Mouse (Mus musculus) forebrain, embryonic 13.5 days (tissue): Measurements from ENCODE around the gene Ypel4. TPM values are rescaled to one million over a fixed set of nuclear protein-coding genes. Genes with fewer than 3 reads are reported as not detected.
"Not testable (repeated sequence)": the region's sequence is repeated elsewhere in the genome, so short reads cannot be mapped to it uniquely, and the experiment has no call there.

Source experiments
- ATAC-seq: fragments of 200-750 bp; cut with Nextera tagmentation; 2 replicates; pipeline ENCODE4 v1.8.0; 2017
- H3K27ac ChIP-seq: fragments of 300-500 bp; sonication (generic); 2 replicates; pipeline ENCODE4 v1.5.1; 2015; ENCODE audit warnings: inconsistent platforms, mild to moderate bottlenecking, moderate library complexity
- H3K27me3 ChIP-seq: fragments of 300-500 bp; sonication (generic); 2 replicates; pipeline ENCODE4 v1.6.1; 2015; ENCODE audit warnings: mild to moderate bottlenecking, inconsistent platforms
- H3K36me3 ChIP-seq: fragments of 300-500 bp; sonication (generic); 2 replicates; pipeline ENCODE4 v1.6.1; 2015; ENCODE audit warnings: mild to moderate bottlenecking, inconsistent platforms; ENCODE audit not compliant: poor library complexity, severe bottlenecking
- H3K4me1 ChIP-seq: fragments of 300-500 bp; sonication (generic); 2 replicates; pipeline ENCODE4 v1.6.1; 2015; ENCODE audit warnings: inconsistent platforms
- H3K4me2 ChIP-seq: fragments of 300-500 bp; sonication (generic); 2 replicates; pipeline ENCODE4 v1.6.1; 2015; ENCODE audit warnings: inconsistent platforms, mild to moderate bottlenecking, moderate library complexity
- H3K4me3 ChIP-seq: fragments of 300-500 bp; sonication (generic); 2 replicates; pipeline ENCODE4 v1.5.1; 2015; ENCODE audit warnings: mild to moderate bottlenecking, inconsistent platforms
- H3K9ac ChIP-seq: fragments of 300-500 bp; sonication (generic); 2 replicates; pipeline ENCODE4 v1.6.1; 2015; ENCODE audit warnings: mild to moderate bottlenecking, inconsistent platforms
- H3K9me3 ChIP-seq: fragments of 300-500 bp; sonication (generic); replicated peaks from 2 replicates; pipeline ENCODE4 v1.6.1; 2016; ENCODE audit warnings: inconsistent platforms
- WGBS: fragments of 180-500 bp; shearing (Covaris S2); methylation state at CpG from one replicate; pipeline ENCODE4 v1.1.7; 2015; 5-methylcytosine and 5-hydroxymethylcytosine counted together
- polyA plus RNA-seq: library from polyadenylated mRNA; unstranded; fragments of >200 nt; fragmentation: Nextera tagmentation; extraction: Ambion mirVana; gene quantifications from 2 replicates; pipeline ENCODE4 v1.2.1, GENCODE M21; 2015

Gene Ypel4
- polyA plus RNA-seq, 1 experiment from 2014 or later: 18.2 TPM

GRCm38 (mm10) chr2:84715562-84716361 lies 18.1 kb upstream of the Ypel4 start:
- Histone ChIP-seq H3K4me1 (peaks cover 26% of the 10 kb centered on the region), H3K4me3 (peak overlapping the region; percentile 96), H3K4me2 (peak overlapping the region; percentile 82), H3K9me3 (no peaks in the 10 kb centered on the region), H3K27ac (peak overlapping the region; percentile 96), H3K9ac (peak overlapping the region; percentile 97), H3K36me3 (peaks cover 3% of the 10 kb centered on the region), H3K27me3 (no peaks in the 10 kb centered on the region)
- under 1% methylated on average over 33 of the region's 33 CpGs for WGBS
- peak; percentile 95 for ATAC-seq

- H3K9ac ChIP-seq: peak overlapping the region; percentile 78
- WGBS: 38% methylated on average over 9 of the region's 9 CpGs
- peaks cover 26% of the 10 kb centered on the region for H3K4me1 ChIP-seq
- H3K36me3 ChIP-seq: peaks cover 5% of the 10 kb centered on the region; the same call in 1 of the 2 replicates
- H3K27me3 ChIP-seq: no peaks in the 10 kb centered on the region
- peak overlapping the region; percentile 82 for H3K4me2 ChIP-seq
- no peaks in the 10 kb centered on the region for H3K9me3 ChIP-seq
- peak overlapping the region; percentile 96 for H3K4me3 ChIP-seq
- H3K27ac ChIP-seq: peak overlapping the region; percentile 96; the same call in 1 of the 2 replicates
- no peak for ATAC-seq
Observed at GRCm38 (mm10) chr2:84716423-84717355, 17.2 kb upstream of the Ypel4 start.

- no peak overlapping the region for H3K9ac ChIP-seq
- peaks cover 22% of the 10 kb centered on the region for H3K4me1 ChIP-seq
- no peaks in the 10 kb centered on the region for H3K9me3 ChIP-seq
- H3K27me3 ChIP-seq: no peaks in the 10 kb centered on the region
- peaks cover 12% of the 10 kb centered on the region for H3K36me3 ChIP-seq
- no peak overlapping the region for H3K4me3 ChIP-seq
- ATAC-seq: no peak
- H3K27ac ChIP-seq: no peak overlapping the region
- no peak overlapping the region for H3K4me2 ChIP-seq
- 95% methylated on average over 4 of the region's 4 CpGs for WGBS
Observed at GRCm38 (mm10) chr2:84717357-84717756, 16.5 kb upstream of the Ypel4 start.

GRCm38 (mm10) chr2:84720718-84721117 lies 13.1 kb upstream of the Ypel4 start:
- Histone ChIP-seq H3K4me2 (no peak overlapping the region), H3K9ac (no peak overlapping the region), H3K27me3 (no peaks in the 10 kb centered on the region), H3K4me3 (no peak overlapping the region), H3K9me3 (no peaks in the 10 kb centered on the region), H3K36me3 (peaks cover 41% of the 10 kb centered on the region), H3K4me1 (peaks cover 24% of the 10 kb centered on the region), H3K27ac (no peak overlapping the region)
- 97% methylated on average over 2 of the region's 2 CpGs for WGBS
- ATAC-seq: no peak

GRCm38 (mm10) chr2:84721182-84721581 lies 12.7 kb upstream of the Ypel4 start:
- no peak for ATAC-seq
- H3K27ac ChIP-seq: no peak overlapping the region

GRCm38 (mm10) chr2:84723856-84724255 lies 10.0 kb upstream of the Ypel4 start:
- H3K27ac ChIP-seq: no peak overlapping the region
- H3K4me2 ChIP-seq: no peak overlapping the region
- no peak for ATAC-seq
- no peaks in the 10 kb centered on the region for H3K27me3 ChIP-seq
- H3K4me3 ChIP-seq: no peak overlapping the region
- no peaks in the 10 kb centered on the region for H3K9me3 ChIP-seq
- H3K4me1 ChIP-seq: peaks cover 29% of the 10 kb centered on the region
- H3K9ac ChIP-seq: no peak overlapping the region
- peaks cover 42% of the 10 kb centered on the region for H3K36me3 ChIP-seq
- 96% methylated on average over 14 of the region's 14 CpGs for WGBS

More at GRCm38 (mm10) chr2:84721182-84721581, 12.7 kb upstream of the Ypel4 start:
- Histone ChIP-seq H3K4me3 (no peak overlapping the region), H3K36me3 (peaks cover 42% of the 10 kb centered on the region), H3K9me3 (no peaks in the 10 kb centered on the region), H3K27me3 (no peaks in the 10 kb centered on the region), H3K4me1 (peaks cover 27% of the 10 kb centered on the region), H3K4me2 (no peak overlapping the region), H3K9ac (no peak overlapping the region)
- 92% methylated on average over 3 of the region's 3 CpGs for WGBS

GRCm38 (mm10) chr2:84725770-84726169 lies 8.1 kb upstream of the Ypel4 start:
- H3K9ac ChIP-seq: no peak overlapping the region
- no peak overlapping the region for H3K27ac ChIP-seq
- no peak for ATAC-seq
- peaks cover 42% of the 10 kb centered on the region for H3K36me3 ChIP-seq
- peak overlapping the region; percentile 56 for H3K4me3 ChIP-seq
- no peaks in the 10 kb centered on the region for H3K27me3 ChIP-seq
- WGBS: 92% methylated on average over 10 of the region's 10 CpGs
- no peaks in the 10 kb centered on the region for H3K9me3 ChIP-seq
- H3K4me2 ChIP-seq: peak overlapping the region; percentile 84
- H3K4me1 ChIP-seq: peaks cover 29% of the 10 kb centered on the region

GRCm38 (mm10) chr2:84726716-84727115 lies 7.1 kb upstream of the Ypel4 start:
- no peaks in the 10 kb centered on the region for H3K27me3 ChIP-seq
- H3K27ac ChIP-seq: 0 out of 2 replicates have a peak overlapping the region, but pooled peaks have one; percentile 60
- WGBS: 4% methylated on average over 9 of the region's 9 CpGs
- H3K4me3 ChIP-seq: peak overlapping the region; percentile 56
- H3K4me2 ChIP-seq: peak overlapping the region; percentile 84
- peak overlapping the region; percentile 65 for H3K9ac ChIP-seq
- peaks cover 37% of the 10 kb centered on the region for H3K36me3 ChIP-seq
- peaks cover 29% of the 10 kb centered on the region for H3K4me1 ChIP-seq
- peak; percentile 4 for ATAC-seq
- no peaks in the 10 kb centered on the region for H3K9me3 ChIP-seq

- Histone ChIP-seq H3K9me3 (no peaks in the 10 kb centered on the region), H3K36me3 (peaks cover 31% of the 10 kb centered on the region), H3K27ac (peak within 1 kb of the TSS; percentile 60), H3K4me3 (peak within 1 kb of the TSS; percentile 56), H3K27me3 (no peaks in the 10 kb centered on the region), H3K4me2 (peak within 1 kb of the TSS; percentile 84), H3K9ac (peak within 1 kb of the TSS; percentile 65), H3K4me1 (peaks cover 29% of the 10 kb centered on the region)
- peak; percentile 97 for ATAC-seq
- under 1% methylated on average over 39 of the region's 39 CpGs for WGBS
Observed at GRCm38 (mm10) chr2:84727172-84727858, 6.5 kb upstream of the Ypel4 start, which contains the start of gene Clp1. Gene Clp1 (minus strand): TSS chr2:84727350.

GRCm38 (mm10) chr2:84728191-84728590 lies 5.7 kb upstream of the Ypel4 start:
- WGBS: 88% methylated on average over 5 of the region's 5 CpGs
- H3K4me2 ChIP-seq, H3K9me3 ChIP-seq, H3K9ac ChIP-seq, ATAC-seq, H3K27me3 ChIP-seq, H3K4me3 ChIP-seq, H3K27ac ChIP-seq: not testable (repeated sequence)
- H3K4me1 ChIP-seq: peaks cover 30% of the 10 kb centered on the region
- peaks cover 25% of the 10 kb centered on the region for H3K36me3 ChIP-seq

- Histone ChIP-seq H3K9me3 (no peaks in the 10 kb centered on the region), H3K9ac (no peak overlapping the region), H3K27ac (no peak overlapping the region), H3K4me3 (no peak overlapping the region), H3K4me1 (peaks cover 32% of the 10 kb centered on the region), H3K27me3 (no peaks in the 10 kb centered on the region), H3K36me3 (no peaks in the 10 kb centered on the region), H3K4me2 (no peak overlapping the region)
- WGBS: 80% methylated on average over 3 of the region's 3 CpGs
- ATAC-seq: no peak
Observed at GRCm38 (mm10) chr2:84731206-84731605, 2.7 kb upstream of the Ypel4 start.
